Mouse (Mus musculus) natural killer cell, adult 2 months (primary cell): ENCODE results near the gene Ctps.

Experiments
- DNase-seq, 2 experiments: peaks; one replicate each; pipeline ENCODE4 v3.0.0; 2022; ENCODE audit warnings: low spot score in 2 of 2

The Ctps gene

GRCm38 (mm10) chr4:120571070-120571464 lies 991 bp upstream of the Ctps start:
- no peak for DNase-seq

- no peak for DNase-seq
Measured at GRCm38 (mm10) chr4:120570438-120571069, 478 bp upstream of the Ctps start.

GRCm38 (mm10) chr4:120569025-120569424 lies 1.1 kb downstream of the Ctps start:
- no peak for DNase-seq

GRCm38 (mm10) chr4:120568005-120568404 lies 2.1 kb downstream of the Ctps start:
- no peak for DNase-seq

GRCm38 (mm10) chr4:120565726-120566125 lies 4.3 kb downstream of the Ctps start:
- no peak for DNase-seq

- no peak for DNase-seq
Measured at GRCm38 (mm10) chr4:120556592-120556991, 13.5 kb downstream of the Ctps start.

- DNase-seq: no peak
Measured at GRCm38 (mm10) chr4:120544896-120545295, 25.2 kb downstream of the Ctps start.

GRCm38 (mm10) chr4:120538664-120539063 lies 31.4 kb downstream of the Ctps start:
- DNase-seq: no peak

- DNase-seq: no peak
Measured at GRCm38 (mm10) chr4:120531986-120532385, 38.1 kb downstream of the Ctps start, which contains the start of gene Slfnl1. Slfnl1 (plus strand) TSS chr4:120532231.

- DNase-seq: no peak
Measured at GRCm38 (mm10) chr4:120528171-120528570, 41.9 kb downstream of the Ctps start.

- no peak for DNase-seq
Measured at GRCm38 (mm10) chr4:120523092-120523491, 47.0 kb downstream of the Ctps start.

- no peak for DNase-seq
Measured at GRCm38 (mm10) chr4:120522351-120522750, 47.7 kb downstream of the Ctps start.

- no peak for DNase-seq
Measured at GRCm38 (mm10) chr4:120521761-120522160, 48.3 kb downstream of the Ctps start.

- DNase-seq: no peak
Measured at GRCm38 (mm10) chr4:120517335-120517734, 52.7 kb downstream of the Ctps start.

GRCm38 (mm10) chr4:120516907-120517306 lies 53.2 kb downstream of the Ctps start:
- DNase-seq: no peak

GRCm38 (mm10) chr4:120516491-120516890 lies 53.6 kb downstream of the Ctps start:
- DNase-seq: no peak

- no peak for DNase-seq
Measured at GRCm38 (mm10) chr4:120514366-120514765, 55.7 kb downstream of the Ctps start.

- no peak for DNase-seq
Measured at GRCm38 (mm10) chr4:120511203-120511602, 58.9 kb downstream of the Ctps start.

- DNase-seq: no peak
Measured at GRCm38 (mm10) chr4:120506955-120507354, 63.1 kb downstream of the Ctps start.
